Mouse (Mus musculus): ENCODE results near the gene Scin. TPM values are rescaled to one million over a fixed set of nuclear protein-coding genes. Genes with fewer than 3 reads are reported as not detected.

Scin gene
- polyA plus RNA-seq, 1 experiment, result 1.1 TPM

DNA sequence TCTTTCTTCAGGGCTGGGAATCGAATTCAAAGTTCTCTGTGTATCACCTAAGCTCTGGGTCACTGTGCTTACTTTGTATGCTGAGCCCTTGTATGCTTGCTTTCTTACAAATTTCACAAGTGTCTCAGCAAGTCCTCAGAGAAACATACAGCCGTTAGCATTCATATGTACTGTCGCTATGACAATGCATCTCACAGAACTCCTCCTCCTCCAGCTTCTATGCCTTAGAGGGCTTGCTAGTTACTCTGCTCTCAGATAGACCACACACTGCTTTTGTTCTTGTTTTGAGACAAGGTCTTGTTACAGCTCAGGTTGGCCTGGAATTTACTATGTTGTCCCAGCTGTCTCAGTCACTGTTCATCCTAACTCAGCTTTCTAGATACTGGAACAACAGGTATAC is 111.7 kb downstream of the Scin start:
- no peak overlapping the region for H3K4me3 ChIP-seq (ENCODE audit: extremely low read depth, insufficient read depth, insufficient read length)
- DNase-seq (ENCODE audit: low read depth in 1 of 2, low spot score in 2 of 2), result no peak
- TF ChIP-seq POLR2A (IDR thresholded peaks at IDR 0.05; ENCODE audit: low read depth, low read length), result no peak
- no peak for TF ChIP-seq CTCF (IDR thresholded peaks at IDR 0.05; ENCODE audit: extremely low read depth, insufficient read depth, insufficient read length, insufficient replicate concordance)
- H3K27ac ChIP-seq (ENCODE audit: insufficient read depth, low read length), result no peak overlapping the region
- no peaks in the 10 kb centered on the region for H3K36me3 ChIP-seq (ENCODE audit: control insufficient read depth, insufficient read depth, low read length)
- peaks cover 2% of the 10 kb centered on the region; the same call in 1 of the 2 replicates for H3K4me1 ChIP-seq (ENCODE audit: control insufficient read depth, insufficient read depth, insufficient read length)
- H3K27me3 ChIP-seq (ENCODE audit: control insufficient read depth, insufficient read depth, low read length), result no peaks in the 10 kb centered on the region
- WGBS, result 81% methylated on average over 3 of the region's 3 CpGs

DNA sequence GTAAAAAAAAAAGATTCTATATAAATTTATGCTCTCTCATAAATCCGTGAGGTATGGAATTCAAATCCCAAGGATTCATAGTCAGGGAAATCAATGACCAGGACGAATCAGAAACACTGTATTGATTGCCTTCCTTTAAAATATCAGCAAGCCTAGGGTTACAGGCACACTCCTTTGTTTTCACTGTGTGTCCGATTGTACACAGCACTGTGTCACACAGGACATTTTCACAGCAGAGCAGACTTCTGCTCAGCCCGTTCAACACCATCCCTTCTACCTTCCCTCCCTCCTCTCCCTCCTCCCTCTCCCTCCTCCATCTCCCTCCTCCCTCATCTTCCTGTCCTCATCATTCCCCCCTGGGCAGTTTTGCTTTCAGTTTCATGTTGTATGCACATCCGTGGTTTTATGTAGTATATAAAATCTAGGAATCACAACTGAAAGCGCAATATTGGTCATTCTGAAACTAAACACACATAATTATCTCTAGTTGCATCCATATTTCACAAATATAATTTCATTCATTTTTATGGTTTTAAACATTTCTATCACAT is 116.0 kb downstream of the Scin start:
- no peaks in the 10 kb centered on the region for H3K27me3 ChIP-seq (ENCODE audit: control insufficient read depth, insufficient read depth, low read length)
- peaks cover 2% of the 10 kb centered on the region; the same call in 1 of the 2 replicates for H3K4me1 ChIP-seq (ENCODE audit: control insufficient read depth, insufficient read depth, insufficient read length)
- H3K4me3 ChIP-seq (ENCODE audit: extremely low read depth, insufficient read depth, insufficient read length), result no peak overlapping the region
- H3K27ac ChIP-seq (ENCODE audit: insufficient read depth, low read length), result no peak overlapping the region
- TF ChIP-seq POLR2A (IDR thresholded peaks at IDR 0.05; ENCODE audit: low read depth, low read length) (no peak), CTCF (IDR thresholded peaks at IDR 0.05; ENCODE audit: extremely low read depth, insufficient read depth, insufficient read length, insufficient replicate concordance) (no peak)
- DNase-seq (ENCODE audit: low read depth in 1 of 2, low spot score in 2 of 2), result no peak
- no peaks in the 10 kb centered on the region for H3K36me3 ChIP-seq (ENCODE audit: control insufficient read depth, insufficient read depth, low read length)
- 49% methylated on average over 6 of the region's 6 CpGs for WGBS

DNA sequence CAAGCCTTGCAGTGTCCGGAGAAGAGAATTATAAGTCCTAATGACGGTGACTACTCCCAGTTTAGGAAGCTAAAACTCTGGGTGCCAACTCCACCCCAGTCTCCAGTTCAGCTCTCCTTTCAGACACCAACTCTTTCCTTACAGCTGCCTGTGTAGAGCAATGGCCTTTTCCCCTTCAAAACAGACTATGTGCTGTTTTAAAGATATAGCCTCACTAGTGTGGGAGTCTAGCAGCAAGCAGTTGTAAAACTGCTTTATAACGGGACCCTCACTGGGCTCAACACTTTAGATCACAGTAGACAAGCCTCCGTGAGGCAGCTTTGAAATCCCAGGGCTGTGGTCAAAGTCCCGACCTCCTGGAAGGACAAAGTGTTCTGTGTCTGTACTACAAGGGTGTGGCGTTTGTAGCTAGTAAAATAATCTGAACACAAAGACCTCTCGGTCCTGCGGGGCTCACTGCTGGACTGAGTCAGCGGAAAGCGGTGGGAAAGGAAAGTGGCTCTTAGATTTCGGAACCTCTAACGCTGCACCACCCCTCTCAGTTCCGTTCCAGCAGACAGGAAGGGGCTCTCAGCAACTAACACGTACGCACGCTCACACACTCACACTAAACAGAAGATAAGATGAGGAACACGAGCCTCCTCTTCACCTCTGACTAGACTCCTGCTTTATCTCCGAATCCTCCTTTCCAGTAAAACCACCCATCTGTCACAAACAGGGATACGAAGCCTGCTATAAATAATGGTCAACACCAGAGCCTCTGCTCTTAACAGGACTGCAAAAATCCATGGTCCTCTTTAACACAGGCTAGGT is 117.2 kb downstream of the Scin start:
- TF ChIP-seq POLR2A (IDR thresholded peaks at IDR 0.05; ENCODE audit: low read depth, low read length) (peak; percentile 11; the same call in 1 of the 2 replicates), CTCF (IDR thresholded peaks at IDR 0.05; ENCODE audit: extremely low read depth, insufficient read depth, insufficient read length, insufficient replicate concordance) (no peak)
- 7% methylated on average over 19 of the region's 19 CpGs for WGBS
- H3K4me1 ChIP-seq (ENCODE audit: control insufficient read depth, insufficient read depth, insufficient read length), result peaks cover 2% of the 10 kb centered on the region; the same call in 1 of the 2 replicates
- DNase-seq (ENCODE audit: low read depth in 1 of 2, low spot score in 2 of 2), result peak in 1 of 2 experiments; percentile 50
- H3K4me3 ChIP-seq (ENCODE audit: extremely low read depth, insufficient read depth, insufficient read length), result peak overlapping the region; percentile 56
- no peaks in the 10 kb centered on the region for H3K27me3 ChIP-seq (ENCODE audit: control insufficient read depth, insufficient read depth, low read length)
- H3K27ac ChIP-seq (ENCODE audit: insufficient read depth, low read length), result 0 out of 2 replicates have a peak overlapping the region, but pooled peaks have one; percentile 13
- H3K36me3 ChIP-seq (ENCODE audit: control insufficient read depth, insufficient read depth, low read length), result no peaks in the 10 kb centered on the region

DNA sequence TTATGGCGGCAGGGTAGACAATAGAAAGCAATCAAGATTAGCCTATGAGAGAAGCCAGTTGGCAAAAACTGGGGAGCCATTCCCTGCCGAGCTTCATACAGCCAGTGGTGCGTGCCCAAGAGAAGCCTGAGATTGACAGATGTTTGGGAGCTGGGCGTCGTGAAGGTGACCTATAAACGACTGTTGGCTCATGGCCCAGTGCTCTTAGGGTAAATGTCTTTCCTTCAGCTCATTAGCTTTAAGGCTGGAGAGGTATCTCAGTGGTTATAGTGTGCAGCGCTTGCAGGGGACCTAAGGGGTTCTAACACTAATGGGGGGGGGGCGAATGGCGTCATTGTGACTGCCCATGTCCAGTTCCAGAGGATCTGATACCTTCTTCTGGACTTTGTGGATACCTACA is 118.0 kb downstream of the Scin start:
- H3K36me3 ChIP-seq (ENCODE audit: control insufficient read depth, insufficient read depth, low read length), result no peaks in the 10 kb centered on the region
- WGBS, result 92% methylated on average over 9 of the region's 9 CpGs
- H3K27ac ChIP-seq (ENCODE audit: insufficient read depth, low read length), result no peak overlapping the region
- H3K27me3 ChIP-seq (ENCODE audit: control insufficient read depth, insufficient read depth, low read length), result no peaks in the 10 kb centered on the region
- TF ChIP-seq CTCF (IDR thresholded peaks at IDR 0.05; ENCODE audit: extremely low read depth, insufficient read depth, insufficient read length, insufficient replicate concordance), result no peak
- no peak for TF ChIP-seq POLR2A (IDR thresholded peaks at IDR 0.05; ENCODE audit: low read depth, low read length)
- DNase-seq (ENCODE audit: low read depth in 1 of 2, low spot score in 2 of 2), result no peak
- H3K4me3 ChIP-seq (ENCODE audit: extremely low read depth, insufficient read depth, insufficient read length), result no peak overlapping the region
- H3K4me1 ChIP-seq (ENCODE audit: control insufficient read depth, insufficient read depth, insufficient read length), result peaks cover 2% of the 10 kb centered on the region; the same call in 1 of the 2 replicates

DNA sequence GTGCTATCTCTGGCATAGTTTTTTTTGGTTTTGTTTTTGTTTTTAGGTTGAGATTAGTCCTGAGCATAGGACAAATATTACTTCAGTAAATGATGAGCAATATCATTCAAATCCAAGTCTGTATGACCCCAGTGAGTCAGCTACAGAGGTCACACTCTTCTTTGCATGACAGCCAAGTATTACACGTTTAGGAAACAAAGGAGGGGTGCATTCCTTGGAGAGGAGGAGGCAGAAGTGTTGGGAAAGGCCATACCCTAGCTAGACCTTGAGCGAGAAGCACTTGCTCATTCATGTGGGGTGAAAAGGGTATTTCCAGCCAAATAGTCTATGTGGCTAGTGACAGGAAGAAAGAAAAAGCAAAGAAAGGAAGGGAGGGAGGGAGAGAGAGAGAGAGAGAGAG is 124.2 kb downstream of the Scin start:
- DNase-seq (ENCODE audit: low read depth in 1 of 2, low spot score in 2 of 2), result no peak
- H3K27me3 ChIP-seq (ENCODE audit: control insufficient read depth, insufficient read depth, low read length), result no peaks in the 10 kb centered on the region
- no peak for TF ChIP-seq POLR2A (IDR thresholded peaks at IDR 0.05; ENCODE audit: low read depth, low read length)
- no peak for TF ChIP-seq CTCF (IDR thresholded peaks at IDR 0.05; ENCODE audit: extremely low read depth, insufficient read depth, insufficient read length, insufficient replicate concordance)
- no peaks in the 10 kb centered on the region for H3K4me1 ChIP-seq (ENCODE audit: control insufficient read depth, insufficient read depth, insufficient read length)
- WGBS, result 66% methylated on average over 2 of the region's 2 CpGs
- H3K27ac ChIP-seq (ENCODE audit: insufficient read depth, low read length), result no peak overlapping the region
- no peak overlapping the region for H3K4me3 ChIP-seq (ENCODE audit: extremely low read depth, insufficient read depth, insufficient read length)
- no peaks in the 10 kb centered on the region for H3K36me3 ChIP-seq (ENCODE audit: control insufficient read depth, insufficient read depth, low read length)

Other genes with a start within 250 kb of the Scin start
- gene Arl4a, start 96.2 kb downstream of the Scin start, polyA plus RNA-seq (2012; rRNA removed), result 3.9 and 5.8 TPM in 2 replicates
- gene Lsmem1, start 65.3 kb upstream of the Scin start, polyA plus RNA-seq (2012; rRNA removed), result 0.09 and 0.14 TPM in 2 replicates
- 8.2 and 16.8 TPM in 2 replicates for gene Ifrd1, start 114.3 kb upstream of the Scin start, polyA plus RNA-seq (2012; rRNA removed)